Mouse (Mus musculus) retina, postnatal 1 day (tissue): ENCODE measurements around the gene Cabcoco1.

Experiments used
- DNase-seq: peaks from one replicate; pipeline ENCODE4 v3.0.0-alpha.2; 2012

The Cabcoco1 gene

DNA sequence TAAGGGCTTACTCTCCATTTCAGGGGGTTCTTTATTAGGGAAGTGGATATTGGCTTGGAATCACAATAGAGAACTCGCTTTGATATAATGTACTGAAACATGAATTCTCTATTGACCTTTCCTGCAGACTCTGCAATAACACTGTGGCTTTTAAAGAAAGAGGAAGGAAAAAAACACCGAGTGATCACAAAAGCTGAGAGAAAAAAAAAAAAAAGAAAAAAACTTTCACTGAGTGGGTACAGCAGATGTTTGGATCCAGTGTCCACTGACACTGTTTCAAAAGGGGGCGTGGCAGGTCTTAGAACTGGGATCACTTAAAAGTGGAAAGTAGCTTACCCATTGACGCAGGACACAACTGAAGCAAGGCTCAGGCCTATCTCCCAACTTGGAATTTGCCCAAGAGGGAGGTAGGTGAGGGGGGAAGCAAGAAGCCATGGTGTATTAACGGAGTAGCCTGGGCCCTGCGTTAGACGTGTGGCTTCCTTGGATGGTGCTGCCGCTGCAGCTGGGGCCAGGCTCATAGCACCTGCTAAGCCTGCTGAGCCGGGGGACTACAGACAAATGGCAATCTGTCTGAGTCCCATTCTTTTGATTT lies 107.6 kb downstream of the Cabcoco1 start:
- DNase-seq, result no peak

DNA sequence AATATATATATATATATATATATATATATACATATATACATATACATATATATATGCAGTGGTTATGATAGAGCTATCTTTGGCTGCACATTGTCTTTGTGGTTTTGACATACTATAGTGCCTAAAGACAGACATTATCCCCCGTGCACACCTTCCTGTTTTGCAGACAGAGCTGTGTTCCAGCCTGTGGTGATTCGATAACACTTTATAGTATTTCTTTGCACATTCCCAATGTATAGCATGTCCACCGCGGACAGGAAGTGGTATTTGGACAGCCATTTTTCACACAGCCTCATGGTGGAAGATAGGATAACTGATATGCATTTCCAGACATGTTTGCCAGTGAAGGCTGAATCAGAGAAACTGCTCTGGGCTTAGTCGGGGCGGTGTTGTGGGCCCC lies 110.3 kb downstream of the Cabcoco1 start:
- no peak for DNase-seq

DNA sequence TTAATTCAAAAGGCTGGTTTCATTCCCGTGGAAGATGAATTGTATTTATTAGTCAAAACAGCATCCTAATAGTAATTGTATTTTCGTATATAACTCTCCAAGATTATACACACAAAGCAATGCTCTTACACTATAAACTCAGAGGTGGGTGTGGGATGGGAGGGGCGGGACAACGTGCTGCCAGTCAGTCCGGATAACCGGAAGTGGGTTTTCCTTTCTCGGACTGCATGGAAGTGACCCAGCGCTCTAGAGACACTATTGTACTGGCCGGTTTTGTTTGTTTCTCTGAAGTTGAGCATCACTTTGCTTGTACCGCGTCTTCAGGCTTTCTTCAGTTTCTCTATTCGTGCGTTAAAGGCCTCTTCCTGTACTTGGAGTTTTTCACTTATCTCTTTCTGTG lies 110.8 kb downstream of the Cabcoco1 start:
- no peak for DNase-seq

DNA sequence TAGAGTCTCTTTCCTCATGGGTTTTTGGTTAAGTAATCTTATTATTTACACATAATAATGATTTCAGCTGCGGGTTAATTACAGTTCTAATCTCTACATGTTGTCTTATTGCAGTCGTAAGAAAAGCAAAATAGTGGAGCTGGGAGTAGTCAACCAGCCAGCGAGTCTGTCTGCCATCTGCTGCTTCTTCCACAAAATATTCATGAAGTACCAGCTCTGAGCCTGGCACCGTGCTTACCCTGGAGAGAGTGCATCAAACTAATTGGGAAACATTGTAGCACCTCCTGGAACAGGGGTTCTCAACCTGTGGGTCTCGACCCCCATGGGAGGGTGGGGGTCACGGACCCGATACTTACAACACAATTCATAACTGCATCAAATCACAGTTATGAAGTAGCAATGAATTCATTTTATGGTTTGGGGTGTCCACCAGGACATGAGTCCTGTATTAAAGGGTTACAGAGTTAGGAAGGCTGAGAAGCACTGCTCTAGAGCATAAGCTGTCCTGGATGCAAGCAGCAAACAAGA lies 121.2 kb downstream of the Cabcoco1 start:
- no peak for DNase-seq

DNA sequence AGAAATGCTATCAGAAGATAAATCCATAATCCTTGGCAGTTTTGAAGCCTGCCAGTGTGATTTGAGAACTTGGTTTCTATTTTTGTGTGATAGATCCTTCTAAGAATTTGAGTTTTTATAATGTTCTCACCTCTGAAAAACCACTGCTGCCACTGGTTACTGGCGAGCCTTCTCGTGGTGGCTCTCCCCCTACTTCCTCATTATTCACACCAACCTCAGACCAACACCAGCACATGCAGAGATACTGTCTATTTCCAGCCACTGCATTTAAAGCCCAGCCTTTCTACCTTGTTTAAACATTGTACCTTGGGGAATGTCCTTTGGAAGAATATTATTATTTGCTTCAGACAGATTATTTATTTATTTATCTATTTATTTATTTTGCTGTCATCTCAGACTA lies 121.8 kb downstream of the Cabcoco1 start:
- no peak for DNase-seq

DNA sequence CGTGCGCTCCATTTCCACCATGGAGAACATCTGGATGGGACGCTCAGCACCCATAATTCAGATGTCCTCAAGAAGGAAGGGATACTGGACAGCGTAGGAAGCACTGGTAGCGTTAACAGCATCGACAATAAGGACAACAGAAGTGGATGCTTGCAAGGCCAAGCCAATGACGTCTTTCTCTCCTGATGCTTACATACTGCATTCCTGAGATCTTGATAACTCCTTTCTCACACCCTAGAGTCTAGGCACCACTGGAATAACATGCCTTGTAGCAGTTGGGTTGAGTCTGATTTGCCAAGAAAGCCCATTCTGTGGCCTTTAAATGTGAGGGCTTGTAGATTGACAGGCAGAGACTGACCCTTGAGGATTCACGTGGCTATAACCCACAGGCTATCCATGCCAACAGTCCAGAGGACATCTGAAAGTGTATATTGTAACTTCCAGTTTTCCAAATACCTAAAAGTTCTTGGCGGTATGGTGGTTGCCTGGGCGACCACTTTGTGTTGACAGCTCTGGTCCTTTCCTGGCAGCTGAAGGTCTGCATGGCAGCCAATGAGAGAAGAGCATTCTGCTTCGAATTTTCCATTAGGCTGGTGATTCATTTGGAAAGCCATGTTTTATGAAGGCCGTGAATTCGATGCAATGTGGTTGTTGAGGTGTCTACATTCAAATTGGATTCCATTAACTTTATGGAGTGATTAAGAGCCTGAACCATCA lies 124.5 kb downstream of the Cabcoco1 start:
- no peak for DNase-seq

DNA sequence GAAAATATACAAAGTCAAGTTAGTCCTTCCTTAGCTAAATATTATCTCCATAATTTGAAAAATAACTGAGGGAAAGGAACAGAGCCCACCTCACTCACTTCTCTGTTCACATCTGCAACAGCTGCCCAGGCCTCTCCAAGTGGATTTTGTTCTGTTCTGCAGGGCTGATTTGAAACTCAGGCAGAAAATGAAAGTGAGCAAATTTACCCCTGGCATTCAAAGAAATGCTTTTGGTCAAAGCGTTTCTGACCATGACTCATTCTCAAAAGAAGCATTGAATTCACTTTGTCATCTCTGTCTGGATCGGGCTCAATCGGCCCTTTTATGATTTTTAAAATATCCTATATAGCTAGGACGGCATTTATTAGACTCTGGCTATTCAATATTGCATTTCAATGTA lies 135.8 kb downstream of the Cabcoco1 start:
- DNase-seq, result no peak

DNA sequence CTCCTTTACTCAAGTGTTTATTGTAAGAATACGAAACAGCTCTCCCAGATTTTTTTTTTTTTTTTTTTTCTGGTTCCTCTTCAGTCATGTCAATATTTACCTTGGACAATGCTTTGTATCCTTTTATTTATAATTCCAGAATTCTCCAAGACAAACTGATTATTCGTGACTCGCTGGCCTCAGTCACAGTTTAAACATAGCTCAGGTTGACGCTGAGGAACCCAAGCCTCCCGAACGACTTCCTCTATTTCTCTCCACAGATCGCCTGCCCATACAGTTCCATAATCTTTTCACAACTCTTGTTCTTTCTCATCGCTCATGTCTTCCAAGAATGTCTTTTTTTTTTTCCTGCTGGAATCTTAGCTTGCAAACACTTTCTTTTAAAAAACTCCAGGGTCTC lies 144.9 kb downstream of the Cabcoco1 start:
- no peak for DNase-seq

DNA sequence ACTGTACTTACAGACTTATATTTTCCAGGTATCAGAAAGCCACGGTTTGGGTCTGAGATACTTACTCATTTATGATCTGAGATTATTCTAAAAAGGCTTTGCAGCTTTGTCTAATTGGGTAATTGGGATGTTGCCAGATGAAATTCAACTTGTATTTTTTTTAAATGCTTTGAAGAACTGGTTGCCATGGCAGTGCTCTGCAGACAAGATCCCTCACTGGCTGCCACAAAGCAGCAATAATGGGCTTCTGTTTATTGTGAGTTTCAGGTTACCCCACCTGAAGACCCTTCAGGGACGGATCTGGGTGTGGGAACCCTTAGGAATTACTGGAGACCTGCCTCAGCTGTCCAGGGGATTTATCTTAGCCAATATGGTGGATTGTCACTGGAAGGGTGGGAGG lies 145.6 kb downstream of the Cabcoco1 start:
- peak; percentile 19 for DNase-seq

DNA sequence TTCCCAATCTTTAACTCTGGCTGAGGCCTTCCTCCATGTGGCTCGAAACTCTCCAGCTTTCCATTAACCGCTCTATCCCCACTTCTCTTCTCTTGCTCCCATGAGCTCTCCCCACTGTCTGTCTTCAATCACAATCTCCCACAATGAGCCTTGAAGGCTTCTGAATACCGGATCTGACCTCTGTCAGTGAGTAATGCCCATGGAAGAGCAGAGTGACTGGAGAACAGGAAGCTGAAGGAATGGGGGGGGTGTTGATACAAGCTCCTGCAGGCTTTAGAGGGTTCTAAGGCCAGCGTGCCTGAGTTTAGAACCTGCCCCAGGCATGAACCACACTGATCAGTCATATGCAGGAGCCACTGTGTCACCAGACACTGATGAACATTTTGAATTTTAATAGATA lies 150.1 kb downstream of the Cabcoco1 start:
- DNase-seq, result no peak

DNA sequence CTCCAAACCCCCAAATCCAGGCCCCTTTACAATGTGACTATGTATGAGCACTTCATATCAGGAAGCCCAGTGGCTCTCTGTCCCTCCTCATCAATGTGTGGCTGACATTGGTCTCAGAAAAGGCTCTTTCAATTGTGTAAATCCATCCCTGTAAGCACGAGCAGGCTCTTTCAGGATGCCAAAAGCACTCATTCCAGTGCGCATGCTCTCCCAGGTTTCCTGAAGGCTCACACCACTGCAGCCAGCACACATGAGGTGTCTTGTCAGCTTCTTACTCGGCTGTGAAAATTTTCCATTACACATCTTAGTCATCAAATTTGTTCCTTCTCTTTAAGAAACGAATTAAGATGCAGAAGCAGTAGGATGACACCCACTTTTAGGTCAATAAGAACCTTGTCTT lies 152.9 kb downstream of the Cabcoco1 start:
- DNase-seq, result no peak

DNA sequence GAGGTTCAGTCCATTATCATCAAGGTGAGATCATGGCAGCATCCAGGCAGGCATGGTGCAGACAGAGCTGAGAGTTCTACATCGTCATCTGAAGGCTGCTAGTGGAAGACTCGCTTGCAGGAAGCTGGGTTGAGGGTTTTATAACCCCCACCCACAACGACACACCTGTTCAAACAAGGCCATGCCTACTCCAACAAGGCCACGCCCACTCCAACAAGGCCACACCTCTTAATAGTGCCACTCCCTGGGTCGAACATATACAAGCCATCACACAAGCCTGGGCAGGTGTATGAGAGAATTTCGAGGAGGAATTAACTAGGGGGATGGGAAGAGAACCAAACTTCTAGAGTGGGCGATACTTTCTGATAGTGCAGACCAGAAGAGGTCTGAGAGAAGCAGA lies 153.6 kb downstream of the Cabcoco1 start:
- DNase-seq, result no peak
